Mouse (Mus musculus) embryo, embryonic 9.5 days (tissue): ENCODE measurements at regions not wholly inside any gene's neighbourhood (a gene's known extent, or its start where the extent isn't known, plus 50 kb on each side); places are given as distances from the start of the nearest gene placed in this dataset.

Experiments used
- DNase-seq: peaks from one replicate; pipeline ENCODE4 v3.0.0-alpha.2; 2017; ENCODE audit errors: extremely low spot score

GRCm38 (mm10) chr7:117734994-117735698, 354.4 kb downstream of the Xylt1 start:
- DNase-seq, result no peak

DNA sequence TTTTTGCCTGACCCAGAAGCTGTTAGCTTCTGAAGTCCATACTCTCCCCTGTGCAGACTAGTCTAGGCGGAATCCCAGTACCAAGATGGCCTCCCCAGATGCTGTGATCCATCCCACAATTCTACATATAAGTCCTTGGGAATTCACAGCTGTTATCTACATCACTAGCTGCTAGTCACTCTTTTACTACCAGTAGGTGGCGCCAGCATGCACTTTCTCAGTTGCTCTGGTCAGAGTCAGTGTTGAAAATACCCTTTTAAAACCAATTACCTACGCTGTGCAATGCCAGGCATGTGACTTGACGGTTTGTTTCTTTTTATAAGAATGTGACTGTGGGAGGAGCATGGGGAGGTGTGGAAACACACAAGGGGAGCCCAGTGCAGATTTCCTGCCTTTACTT, 348.3 kb downstream of the Xylt1 start:
- DNase-seq, result no peak
